Mouse (Mus musculus): ENCODE measurements at regions not wholly inside any gene's neighbourhood (a gene's known extent, or its start where the extent isn't known, plus 50 kb on each side); places are given as distances from the start of the nearest gene placed in this dataset.
"Not testable (repeated sequence)": the region's sequence is repeated elsewhere in the genome, so short reads cannot be mapped to it uniquely, and the experiment has no call there.

DNA sequence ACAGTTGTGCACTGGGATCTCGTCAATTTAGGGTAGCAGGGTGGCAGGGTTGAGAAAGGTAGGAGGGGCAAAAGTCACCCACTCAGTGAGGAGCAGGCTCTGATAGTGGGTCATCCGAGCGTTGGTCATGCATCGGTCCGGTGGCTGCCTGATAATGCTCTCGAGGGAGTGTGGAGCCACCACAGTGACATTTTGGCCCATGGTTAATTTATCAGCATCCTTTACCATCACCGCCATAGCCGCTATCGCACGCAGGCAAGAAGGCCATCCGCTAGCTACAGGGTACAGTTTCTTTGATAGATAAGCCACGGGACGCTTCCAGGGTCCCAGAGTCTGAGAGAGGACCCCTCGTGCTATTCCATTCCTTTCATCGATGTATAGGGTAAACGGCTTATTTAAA is 291.3 kb downstream of the Rab10 start:
- not testable (repeated sequence) for TF ChIP-seq CTCF (conservative IDR thresholded peaks at IDR 0.05 in 1 of 2, IDR thresholded peaks at IDR 0.05 in 1 of 2; ENCODE audit: low read depth in 2 of 2, low read length in 2 of 2); GABPA (IDR thresholded peaks at IDR 0.05; ENCODE audit: insufficient replicate concordance, low read depth, low read length); MXI1 (IDR thresholded peaks at IDR 0.05; ENCODE audit: low read depth, low read length); EP300 (IDR thresholded peaks at IDR 0.05; ENCODE audit: low read length); ZMIZ1 (IDR thresholded peaks at IDR 0.05; ENCODE audit: low read depth, low read length); RCOR1 (conservative IDR thresholded peaks at IDR 0.05; ENCODE audit: low read depth, low read length); USF1 (IDR thresholded peaks at IDR 0.05; ENCODE audit: low read depth, low read length); ETS1 (conservative IDR thresholded peaks at IDR 0.05; ENCODE audit: low read depth, low read length); CHD1 (IDR thresholded peaks at IDR 0.05; ENCODE audit: low read depth, low read length); POLR2A (IDR thresholded peaks at IDR 0.05; ENCODE audit: low read depth, low read length); MAFK (IDR thresholded peaks at IDR 0.05; ENCODE audit: insufficient replicate concordance, low read length)

Data from CH12.LX (cell line).